Mouse (Mus musculus): ENCODE data around the gene Bcas3. TPM values are rescaled to one million over a fixed set of nuclear protein-coding genes. Genes with fewer than 3 reads are reported as not detected.
A peak's percentile ranks its signal among the peaks of the same experiment; 100 is the strongest.

Gene Bcas3
- polyA plus RNA-seq, 1 experiment from 2014 or later: 13.6 TPM

DNA sequence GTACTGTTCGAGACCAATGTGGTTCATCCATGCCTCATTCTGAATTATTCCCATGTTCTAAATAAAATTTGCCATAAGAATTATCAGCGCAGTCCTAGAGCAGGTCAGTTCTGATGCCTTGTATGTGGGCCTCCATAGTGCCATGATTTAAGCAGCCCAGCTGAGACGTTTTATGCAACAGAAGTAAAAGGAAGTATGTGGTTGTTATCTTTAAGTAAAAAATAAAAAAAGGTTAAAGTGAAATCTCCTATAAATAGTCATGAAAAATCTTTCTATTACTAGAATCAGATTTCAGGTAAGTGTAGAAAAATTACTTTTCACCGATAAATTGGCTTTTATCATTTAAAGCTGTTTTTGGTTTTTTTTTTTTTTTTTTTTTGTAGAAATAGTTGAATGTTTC lies 290.1 kb downstream of the Bcas3 start:
- no peak overlapping the region for H3K4me2 ChIP-seq (ENCODE audit: low read depth, low read length)
- DNase-seq (no peak), ATAC-seq (no peak)
- H3K27me3 ChIP-seq (ENCODE audit: insufficient read depth, low read length): no peaks in the 10 kb centered on the region
- H3K36me3 ChIP-seq (replicated peaks; ENCODE audit: insufficient read depth, low read length): no peaks in the 10 kb centered on the region
- TF ChIP-seq EP300 (IDR thresholded peaks at IDR 0.05; ENCODE audit: low read depth) (no peak), CTCF (IDR thresholded peaks at IDR 0.05; ENCODE audit: low read depth) (no peak)
- H3K4me1 ChIP-seq (ENCODE audit: insufficient read depth): peaks cover 23% of the 10 kb centered on the region
- H3K4me3 ChIP-seq (ENCODE audit: low read depth, low read length): no peak overlapping the region
- no peak overlapping the region for H3K27ac ChIP-seq (ENCODE audit: low read depth)
- no peaks in the 10 kb centered on the region for H3K9me3 ChIP-seq (ENCODE audit: low read length)
- 77% methylated on average over 4 of the region's 4 CpGs for WGBS (ENCODE audit: insufficient replicate concordance)
- no peak overlapping the region for H3K9ac ChIP-seq (replicated peaks)

- Histone ChIP-seq H3K4me2 (ENCODE audit: low read depth, low read length) (no peak overlapping the region), H3K27me3 (ENCODE audit: insufficient read depth, low read length) (no peaks in the 10 kb centered on the region), H3K4me3 (ENCODE audit: low read depth, low read length) (no peak overlapping the region), H3K27ac (ENCODE audit: low read depth) (0 out of 2 replicates have a peak overlapping the region, but pooled peaks have one; percentile 29), H3K9ac (replicated peaks) (no peak overlapping the region), H3K36me3 (replicated peaks; ENCODE audit: insufficient read depth, low read length) (no peaks in the 10 kb centered on the region), H3K4me1 (ENCODE audit: insufficient read depth) (peaks cover 23% of the 10 kb centered on the region), H3K9me3 (ENCODE audit: low read length) (no peaks in the 10 kb centered on the region)
- no peak for DNase-seq
- ATAC-seq: no peak
- WGBS (ENCODE audit: insufficient replicate concordance): 71% methylated on average over 10 of the region's 10 CpGs
- TF ChIP-seq CTCF (IDR thresholded peaks at IDR 0.05; ENCODE audit: low read depth) (no peak), EP300 (IDR thresholded peaks at IDR 0.05; ENCODE audit: low read depth) (no peak)
Observed at GRCm38 (mm10) chr11:85643479-85644000, 290.6 kb downstream of the Bcas3 start.

DNA sequence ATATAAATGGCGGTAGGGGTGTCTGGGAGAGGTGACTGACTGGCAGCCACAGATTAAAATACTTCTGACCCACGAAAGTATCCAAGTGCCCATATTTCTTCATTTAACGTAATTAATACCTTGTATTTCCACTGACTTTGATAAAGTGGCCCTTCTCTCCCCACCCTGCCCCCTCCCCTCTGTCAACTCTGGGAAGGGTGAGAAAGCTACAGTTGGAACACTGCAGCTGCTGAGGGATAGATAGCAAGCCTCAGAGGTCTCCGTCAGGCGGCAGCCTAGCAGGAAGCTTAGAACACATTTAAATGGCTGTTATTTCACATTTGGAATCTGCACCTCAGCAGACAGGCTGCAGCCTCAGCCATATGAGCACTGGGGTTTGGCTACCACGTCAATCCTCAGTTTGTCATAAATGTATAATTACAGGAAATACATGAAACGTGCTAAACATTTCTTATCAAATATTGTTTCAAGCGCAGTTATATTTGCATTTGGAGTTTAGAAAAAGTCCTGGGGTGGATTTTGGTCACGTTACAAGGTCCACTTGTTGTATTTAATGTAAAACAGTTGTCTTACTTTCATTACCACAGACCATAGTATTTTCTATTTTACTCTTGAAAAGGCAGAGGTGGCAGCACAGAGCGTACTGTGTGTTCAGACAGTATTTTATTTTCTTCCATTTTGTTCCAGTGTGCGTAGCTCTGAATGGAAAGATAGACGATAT lies 291.2 kb downstream of the Bcas3 start:
- no peak for DNase-seq
- 43% methylated on average over 12 of the region's 12 CpGs for WGBS (ENCODE audit: insufficient replicate concordance)
- H3K36me3 ChIP-seq (replicated peaks; ENCODE audit: insufficient read depth, low read length): no peaks in the 10 kb centered on the region
- H3K9me3 ChIP-seq (ENCODE audit: low read length): no peaks in the 10 kb centered on the region
- H3K9ac ChIP-seq (replicated peaks): no peak overlapping the region
- no peaks in the 10 kb centered on the region for H3K27me3 ChIP-seq (ENCODE audit: insufficient read depth, low read length)
- peak overlapping the region; percentile 27 for H3K4me2 ChIP-seq (ENCODE audit: low read depth, low read length)
- 0 out of 2 replicates have a peak overlapping the region, but pooled peaks have one; percentile 29 for H3K27ac ChIP-seq (ENCODE audit: low read depth)
- ATAC-seq: peak; percentile 79
- TF ChIP-seq EP300 (IDR thresholded peaks at IDR 0.05; ENCODE audit: low read depth) (peak; percentile 82), CTCF (IDR thresholded peaks at IDR 0.05; ENCODE audit: low read depth) (no peak)
- peaks cover 23% of the 10 kb centered on the region for H3K4me1 ChIP-seq (ENCODE audit: insufficient read depth)
- H3K4me3 ChIP-seq (ENCODE audit: low read depth, low read length): no peak overlapping the region

DNA sequence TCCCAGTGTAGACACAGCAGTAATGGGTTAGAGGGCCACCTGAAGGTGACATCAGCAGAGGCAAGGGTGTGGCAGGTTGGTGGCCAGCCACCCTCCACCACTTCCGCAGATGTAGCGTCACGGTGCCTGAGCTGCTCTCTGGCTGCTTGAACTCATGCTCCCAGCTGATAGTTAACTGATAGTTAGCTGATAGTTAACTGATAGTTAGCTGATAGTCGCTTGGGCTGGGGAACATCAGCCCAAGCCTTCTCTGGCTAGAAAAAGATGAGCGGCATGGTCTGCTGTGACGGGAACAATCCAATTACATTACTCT lies 291.7 kb downstream of the Bcas3 start:
- TF ChIP-seq EP300 (IDR thresholded peaks at IDR 0.05; ENCODE audit: low read depth): no peak
- DNase-seq (no peak), ATAC-seq (peak; percentile 77)
- no peak overlapping the region for H3K9ac ChIP-seq (replicated peaks)
- H3K4me1 ChIP-seq (ENCODE audit: insufficient read depth): peaks cover 21% of the 10 kb centered on the region
- no peak overlapping the region for H3K4me3 ChIP-seq (ENCODE audit: low read depth, low read length)
- H3K27me3 ChIP-seq (ENCODE audit: insufficient read depth, low read length): no peaks in the 10 kb centered on the region
- no peaks in the 10 kb centered on the region for H3K36me3 ChIP-seq (replicated peaks; ENCODE audit: insufficient read depth, low read length)
- 47% methylated on average over 6 of the region's 6 CpGs for WGBS (ENCODE audit: insufficient replicate concordance)
- no peaks in the 10 kb centered on the region for H3K9me3 ChIP-seq (ENCODE audit: low read length)
- H3K27ac ChIP-seq (ENCODE audit: low read depth): no peak overlapping the region
- peak overlapping the region; percentile 27; the same call in 1 of the 2 replicates for H3K4me2 ChIP-seq (ENCODE audit: low read depth, low read length)

DNA sequence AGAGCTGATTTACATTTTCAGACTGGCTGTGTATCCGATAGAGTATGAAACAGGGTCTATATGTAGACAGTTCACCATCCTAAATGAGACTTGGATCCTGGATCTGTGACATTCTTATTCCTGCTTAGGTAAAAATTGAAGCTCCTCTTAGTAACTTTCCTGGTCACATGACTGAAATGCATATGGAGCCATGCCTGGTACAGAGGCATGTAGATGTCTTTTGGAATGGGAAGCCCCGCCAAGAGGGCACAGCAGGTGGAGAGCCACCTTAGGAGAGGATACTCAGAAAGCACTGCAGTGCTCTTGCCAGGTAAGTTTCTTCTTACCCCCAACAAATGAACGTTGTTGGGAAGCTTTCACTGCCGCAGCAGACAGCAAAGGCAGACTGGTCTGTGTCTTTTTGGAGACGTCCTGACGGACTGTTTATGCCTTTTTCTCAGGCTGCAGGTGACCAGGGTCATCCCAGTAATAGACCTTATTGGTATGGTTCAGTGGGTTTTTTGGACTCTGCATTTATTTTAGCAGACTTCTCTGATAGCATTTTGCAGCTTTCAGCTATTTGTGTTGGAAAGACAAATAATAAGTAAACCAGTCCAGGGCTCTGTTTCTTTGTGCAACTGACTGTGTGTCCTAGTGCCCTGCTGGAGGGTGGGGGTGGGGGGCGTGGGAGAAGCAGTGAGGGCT lies 292.3 kb downstream of the Bcas3 start:
- no peaks in the 10 kb centered on the region for H3K9me3 ChIP-seq (ENCODE audit: low read length)
- H3K4me3 ChIP-seq (ENCODE audit: low read depth, low read length): no peak overlapping the region
- DNase-seq (no peak), ATAC-seq (no peak)
- H3K27ac ChIP-seq (ENCODE audit: low read depth): no peak overlapping the region
- H3K9ac ChIP-seq (replicated peaks): no peak overlapping the region
- H3K4me2 ChIP-seq (ENCODE audit: low read depth, low read length): no peak overlapping the region
- H3K4me1 ChIP-seq (ENCODE audit: insufficient read depth): peaks cover 15% of the 10 kb centered on the region
- no peaks in the 10 kb centered on the region for H3K36me3 ChIP-seq (replicated peaks; ENCODE audit: insufficient read depth, low read length)
- WGBS (ENCODE audit: insufficient replicate concordance): 69% methylated on average over 7 of the region's 7 CpGs
- no peak for TF ChIP-seq CTCF (IDR thresholded peaks at IDR 0.05; ENCODE audit: low read depth)
- no peak for TF ChIP-seq EP300 (IDR thresholded peaks at IDR 0.05; ENCODE audit: low read depth)
- no peaks in the 10 kb centered on the region for H3K27me3 ChIP-seq (ENCODE audit: insufficient read depth, low read length)

GRCm38 (mm10) chr11:85648893-85649292 lies 295.9 kb downstream of the Bcas3 start:
- H3K9me3 ChIP-seq (ENCODE audit: low read length): no peaks in the 10 kb centered on the region
- H3K4me1 ChIP-seq (ENCODE audit: insufficient read depth): peaks cover 12% of the 10 kb centered on the region
- no peak overlapping the region for H3K27ac ChIP-seq (ENCODE audit: low read depth)
- 59% methylated on average over 3 of the region's 3 CpGs for WGBS (ENCODE audit: insufficient replicate concordance)
- no peaks in the 10 kb centered on the region for H3K27me3 ChIP-seq (ENCODE audit: insufficient read depth, low read length)
- no peak for ATAC-seq
- H3K4me2 ChIP-seq (ENCODE audit: low read depth, low read length): no peak overlapping the region
- no peak for DNase-seq
- TF ChIP-seq EP300 (IDR thresholded peaks at IDR 0.05; ENCODE audit: low read depth) (no peak), CTCF (IDR thresholded peaks at IDR 0.05; ENCODE audit: low read depth) (no peak)
- H3K4me3 ChIP-seq (ENCODE audit: low read depth, low read length): no peak overlapping the region
- H3K36me3 ChIP-seq (replicated peaks; ENCODE audit: insufficient read depth, low read length): no peaks in the 10 kb centered on the region
- H3K9ac ChIP-seq (replicated peaks): no peak overlapping the region
